Mouse (Mus musculus): ENCODE data around the gene Dysf. TPM values are rescaled to one million over a fixed set of nuclear protein-coding genes. Genes with fewer than 3 reads are reported as not detected.
"Not testable (repeated sequence)": the region's sequence is repeated elsewhere in the genome, so short reads cannot be mapped to it uniquely, and the experiment has no call there.

Gene Dysf
- 100 to 1,000 TPM in 1 of 2 experiments, 10 to 100 TPM in 1; 96.4 to 109 TPM for total RNA-seq (2021)

DNA sequence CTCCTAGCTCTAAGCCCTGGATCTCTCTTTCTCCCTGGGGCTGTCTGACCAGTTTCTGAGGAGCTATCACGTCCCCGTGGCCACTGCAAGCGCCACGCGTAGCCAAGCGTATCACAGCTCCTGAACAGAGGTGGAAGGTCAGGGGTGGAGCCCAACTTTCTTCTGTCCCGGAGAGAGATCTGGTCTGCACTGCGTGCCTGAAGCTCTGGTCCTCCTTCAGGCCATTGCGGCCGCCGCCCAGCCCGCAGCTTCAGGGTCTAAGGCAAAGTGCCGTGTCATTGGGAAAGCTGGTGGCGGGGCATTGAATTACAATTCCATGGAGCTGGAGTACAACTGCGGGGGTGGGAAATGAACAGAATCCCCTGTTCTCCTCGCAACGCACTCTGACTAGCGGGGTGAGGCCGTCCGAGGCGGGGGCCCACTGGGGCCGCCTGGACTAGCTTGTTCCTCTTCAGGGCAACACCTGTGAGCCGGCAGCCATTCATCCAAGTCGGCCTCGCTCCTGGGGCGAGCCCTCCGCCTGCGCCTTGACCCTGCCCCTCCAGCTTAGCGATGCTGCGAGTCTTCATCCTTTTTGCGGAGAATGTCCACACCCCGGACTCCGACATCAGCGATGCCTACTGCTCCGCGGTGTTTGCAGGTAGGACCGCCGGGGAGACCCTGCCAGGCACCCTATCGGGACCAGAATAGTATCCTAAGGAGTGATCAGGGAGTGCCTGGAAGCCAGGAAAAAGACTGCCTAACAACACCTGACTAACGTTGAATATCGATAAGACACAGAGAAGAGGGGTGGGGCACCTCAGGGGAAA is at the start of gene Dysf:
Dysf (plus strand) TSS at position 228 of the 809 bp plus-strand sequence.
- peak; percentile 72 for DNase-seq

DNA sequence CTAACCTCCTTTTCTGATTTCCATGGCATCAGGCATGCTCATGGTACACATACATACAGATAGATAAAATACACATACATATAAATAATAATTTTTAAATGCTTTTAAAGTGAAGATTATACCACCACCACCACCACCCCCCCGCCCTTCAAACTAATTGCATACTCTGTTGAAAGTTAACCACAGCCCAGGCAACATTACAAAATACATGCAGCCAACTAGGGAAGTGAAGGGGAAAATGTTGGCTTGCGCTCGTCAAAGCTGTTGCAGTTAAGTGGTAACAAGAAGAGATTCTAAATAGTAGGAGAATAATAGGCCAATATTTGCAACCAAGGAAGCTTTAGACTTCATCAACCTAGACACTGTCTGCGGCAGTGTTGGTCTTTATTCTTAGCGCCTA is 20.7 kb upstream of the Dysf start:
- DNase-seq = no peak

DNA sequence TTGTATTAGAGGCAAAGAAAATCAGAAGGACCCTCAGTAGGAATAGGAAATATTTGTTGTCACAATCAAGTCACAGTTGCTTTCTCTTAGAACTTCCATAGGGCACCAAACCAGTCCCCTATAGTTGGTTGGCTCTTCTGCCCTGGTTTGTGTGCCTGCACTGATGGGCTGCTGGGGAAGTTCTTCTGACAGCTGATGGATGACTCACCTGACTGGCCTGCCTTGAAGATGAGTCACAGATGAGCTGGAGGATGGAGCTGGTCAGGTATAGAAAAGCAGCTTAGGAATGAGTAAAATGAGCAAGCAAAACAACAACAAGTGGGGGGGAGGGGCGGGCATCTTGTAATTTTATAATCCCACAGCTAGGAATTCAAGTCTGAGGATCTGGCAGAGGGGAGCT is 5.7 kb upstream of the Dysf start:
- no peak for DNase-seq

DNA sequence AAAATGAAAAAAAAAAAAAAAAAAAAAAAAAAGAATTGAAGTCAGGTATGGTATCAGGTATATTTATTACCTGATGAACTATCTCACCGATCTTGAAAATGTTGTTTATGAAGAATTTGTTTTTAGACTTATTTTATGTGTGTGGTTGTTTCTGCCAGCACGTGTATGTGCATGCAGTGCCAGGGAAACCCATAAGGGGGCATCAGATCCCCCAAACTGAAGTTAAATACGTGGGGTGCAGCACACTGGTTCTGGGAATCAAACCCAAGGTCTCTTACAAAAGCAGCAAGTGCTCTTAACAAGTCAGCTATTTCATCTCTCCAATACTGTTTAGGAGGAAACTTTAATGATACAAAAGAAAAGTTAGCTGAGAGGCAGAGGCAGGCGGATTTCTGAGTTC is 4.1 kb upstream of the Dysf start:
- DNase-seq = no peak

DNA sequence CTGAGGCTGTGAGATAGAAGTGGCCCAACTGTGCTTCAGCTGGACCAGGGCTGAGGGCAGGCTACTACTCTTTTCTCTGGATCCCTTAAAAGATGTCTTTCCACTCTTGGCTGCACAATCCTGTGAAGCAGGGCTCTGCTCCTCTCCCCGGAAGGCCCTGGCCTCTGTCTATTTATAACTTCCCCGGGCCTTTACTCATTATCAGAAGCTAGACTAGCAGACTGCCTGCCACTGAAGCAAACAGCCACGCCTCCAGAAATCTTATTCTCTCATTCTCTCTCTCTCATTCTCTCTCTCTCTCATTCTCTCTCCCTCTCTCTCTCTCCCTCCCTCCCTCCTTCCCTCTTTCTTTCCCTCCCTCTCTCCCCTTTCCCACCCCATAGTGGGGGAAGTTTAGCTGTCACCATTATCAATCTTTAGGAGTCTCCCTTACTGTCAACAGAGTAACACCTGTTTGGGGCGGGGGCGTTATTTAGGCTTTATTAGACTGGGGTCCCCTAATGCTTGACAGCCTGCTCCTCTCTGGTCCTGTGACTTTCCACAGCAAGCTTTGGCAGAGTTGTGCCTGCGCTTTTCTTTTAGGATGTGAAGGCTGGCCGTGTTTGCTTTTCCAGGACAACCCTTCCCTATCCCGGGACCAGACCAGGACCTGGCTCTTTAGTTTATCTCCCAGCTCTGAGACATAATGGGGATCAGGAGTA is 932 bp downstream of the Dysf start:
- DNase-seq = peak; percentile 59

DNA sequence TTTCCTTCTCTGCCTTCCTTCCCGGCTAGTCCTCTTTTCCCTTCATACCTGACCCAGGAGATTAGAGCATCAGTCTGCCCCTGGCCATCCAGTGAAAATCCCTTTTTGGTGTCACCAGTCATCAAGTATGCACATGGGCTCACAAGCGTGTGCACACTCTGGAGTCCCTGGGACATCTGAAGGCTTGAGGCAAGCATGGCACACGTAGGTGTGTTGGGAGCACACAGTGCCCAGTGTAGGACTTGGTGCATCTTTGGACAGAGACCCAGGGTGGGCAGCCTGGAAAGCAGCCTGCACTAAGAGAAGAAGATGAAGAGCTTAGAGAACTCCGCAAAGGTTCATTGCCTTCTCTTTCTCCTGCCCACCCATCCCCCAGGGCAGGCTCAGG is 1.5 kb downstream of the Dysf start:
- no peak for DNase-seq

DNA sequence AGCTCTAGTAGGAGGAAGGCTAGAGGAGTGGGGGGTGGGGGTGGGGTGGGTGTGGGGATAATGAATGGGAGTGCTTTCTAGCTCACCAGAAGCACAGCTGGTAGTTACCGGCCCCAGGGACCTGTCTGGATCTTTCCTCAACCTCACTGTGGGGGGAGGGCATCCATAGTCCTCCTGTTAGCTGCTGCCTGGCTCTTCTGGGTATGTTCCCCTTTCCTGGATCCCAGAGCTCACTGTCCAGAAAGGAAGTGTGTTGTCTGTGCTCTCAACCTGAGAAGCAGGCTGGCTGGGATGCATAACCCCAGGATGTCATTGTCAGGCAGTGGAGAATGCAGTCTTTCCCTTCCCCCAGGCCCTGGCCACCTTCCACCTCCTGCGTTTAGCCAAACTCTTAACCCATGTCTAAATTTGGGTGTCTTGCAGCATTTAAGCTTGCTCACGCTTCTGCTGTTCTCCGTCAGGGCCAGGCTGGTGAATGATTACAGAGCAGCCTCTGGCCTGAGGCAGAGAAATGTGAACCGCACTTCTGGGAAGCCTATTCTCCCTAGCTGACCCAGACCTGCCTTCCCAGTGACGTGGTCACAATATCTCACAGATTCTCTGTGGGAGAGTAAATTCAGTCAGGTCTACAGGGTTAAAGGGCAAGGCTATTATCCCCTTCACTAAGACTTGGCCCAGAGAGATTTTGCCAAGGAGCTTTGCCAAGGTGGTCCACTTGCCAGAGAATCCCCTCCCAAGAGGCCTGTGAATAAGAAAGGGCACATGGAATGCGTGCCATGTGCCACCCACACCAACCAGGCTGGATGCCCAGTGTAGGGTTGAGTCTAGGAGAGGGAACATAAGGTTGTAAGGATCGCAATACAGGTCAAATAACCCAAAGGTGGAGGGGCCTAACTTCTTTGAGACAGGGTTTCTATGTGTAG is 2.2 kb downstream of the Dysf start:
- DNase-seq = peak; percentile 92

DNA sequence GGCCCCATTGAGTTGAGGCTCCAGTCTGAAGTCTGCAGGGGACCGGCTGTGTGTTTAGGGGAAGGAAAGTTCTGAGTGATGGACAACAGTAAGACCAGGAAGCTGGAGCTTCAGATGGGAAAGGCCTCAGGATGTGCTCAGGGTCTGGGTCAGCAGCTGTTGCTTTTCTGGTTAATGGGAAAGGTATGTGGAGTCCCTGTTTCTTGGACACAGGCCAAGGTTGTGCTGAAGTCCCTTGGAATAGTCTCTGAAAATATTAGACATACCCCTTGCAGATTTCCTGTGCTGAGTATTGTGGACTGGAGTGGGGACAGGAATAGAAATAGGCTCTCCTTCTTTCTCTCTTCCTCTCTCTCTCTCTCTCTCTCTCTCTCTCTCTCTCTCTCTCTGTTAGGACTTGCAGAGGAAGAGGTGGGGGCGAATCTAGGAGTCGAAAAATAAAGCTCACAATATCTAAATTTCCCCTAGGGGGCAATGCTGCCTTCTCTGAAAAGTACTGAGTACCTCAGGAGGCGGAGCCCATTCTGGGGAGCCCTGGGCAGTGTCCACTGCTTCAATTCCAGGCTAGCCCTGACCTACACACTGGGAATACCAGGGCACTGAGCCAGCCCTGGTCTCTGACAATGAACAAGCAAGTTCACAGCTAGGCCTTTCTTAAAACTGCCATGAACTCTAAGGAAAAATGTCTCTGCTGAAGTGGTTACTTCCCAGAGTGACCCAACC is 6.7 kb downstream of the Dysf start:
- DNase-seq = peak; percentile 82

DNA sequence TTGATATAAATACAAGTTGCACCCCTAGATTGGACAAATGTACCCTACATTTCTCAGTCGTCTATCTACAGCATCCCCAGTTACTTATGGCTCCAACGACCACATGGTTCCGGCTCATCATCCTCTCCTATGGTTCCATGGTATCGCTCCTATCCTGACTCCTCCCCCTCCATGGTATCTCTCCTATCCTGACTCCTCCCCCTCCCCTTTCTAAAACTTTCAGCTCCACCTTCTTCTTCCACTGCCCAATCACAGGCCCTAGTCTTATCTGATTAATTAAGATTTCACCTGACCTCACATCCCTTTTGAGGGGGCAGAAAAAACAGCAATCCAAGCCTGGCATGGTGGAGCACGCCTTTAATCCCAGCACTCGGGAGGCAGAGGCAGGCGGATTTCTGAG is 8.5 kb downstream of the Dysf start:
- DNase-seq = no peak

DNA sequence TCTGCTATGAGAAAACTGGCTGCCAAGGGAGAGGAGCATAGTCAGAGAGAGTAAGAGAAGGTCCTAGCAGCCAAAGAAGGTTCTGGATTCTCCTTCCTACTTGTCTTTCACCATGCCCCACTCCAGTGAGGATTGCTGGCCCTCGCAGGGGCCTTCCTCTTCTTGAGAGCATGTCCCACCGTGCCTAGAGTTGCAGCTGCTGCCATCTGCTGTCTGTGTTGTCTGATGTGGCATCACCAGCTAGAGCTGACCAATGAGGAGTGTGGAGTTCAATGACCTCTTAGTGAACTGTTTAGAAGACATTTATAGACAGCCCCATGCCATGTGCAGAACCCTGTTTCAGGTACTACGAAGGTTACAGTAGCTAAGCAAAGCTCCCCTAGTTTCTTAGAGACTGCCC is 9.0 kb downstream of the Dysf start:
- no peak for DNase-seq

DNA sequence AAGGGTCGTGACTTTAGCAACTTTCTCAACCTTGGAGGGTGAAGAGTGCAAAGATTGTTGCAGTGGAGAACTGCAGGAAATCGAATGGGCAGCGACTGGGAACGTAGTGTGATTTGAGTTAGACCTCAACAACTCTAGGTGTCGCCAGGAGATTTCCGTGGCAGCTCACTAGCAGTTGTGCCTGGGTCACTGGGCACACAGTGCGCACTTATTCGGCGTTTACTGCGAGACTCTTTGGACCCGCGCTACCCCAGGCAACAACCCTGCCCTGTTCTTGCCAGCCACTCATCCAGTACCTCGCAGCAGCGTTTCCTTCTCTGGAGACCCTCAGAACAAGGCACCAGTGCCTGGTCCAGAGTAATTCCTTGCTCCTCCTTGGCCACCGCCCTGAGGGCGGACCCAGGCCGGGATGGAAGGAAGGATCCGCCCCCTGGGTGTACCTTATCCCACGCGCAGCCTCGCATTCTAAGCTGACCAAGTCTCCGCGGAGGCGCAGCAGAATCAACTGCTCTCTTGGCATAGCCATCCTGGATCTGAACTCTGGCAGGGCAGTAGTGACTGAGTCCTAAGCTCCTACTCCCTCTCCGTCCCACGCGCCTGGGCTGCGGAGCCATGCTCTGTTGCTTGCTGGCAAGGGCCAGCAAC is 10.6 kb downstream of the Dysf start:
- peak; percentile 69 for DNase-seq

DNA sequence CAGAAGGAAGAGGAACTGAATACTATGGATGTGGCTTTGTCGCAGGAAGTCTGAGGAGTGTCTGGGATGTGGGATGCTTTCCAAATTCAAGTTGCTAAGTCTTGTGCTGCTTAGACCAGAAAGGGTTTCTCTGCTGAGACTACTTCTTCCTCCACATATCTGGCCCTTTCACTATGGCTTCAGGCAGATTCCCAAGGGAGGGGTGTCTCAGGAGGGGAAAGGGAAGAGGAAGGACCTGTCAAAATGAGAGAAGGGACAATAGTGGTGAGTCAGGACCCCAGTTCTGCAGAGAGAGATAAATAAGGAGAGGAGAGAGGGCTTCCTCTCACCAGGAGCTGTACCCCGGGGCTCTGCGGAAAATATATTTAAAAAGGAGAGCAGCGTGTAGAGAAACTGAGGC is 11.6 kb downstream of the Dysf start:
- no peak for DNase-seq

DNA sequence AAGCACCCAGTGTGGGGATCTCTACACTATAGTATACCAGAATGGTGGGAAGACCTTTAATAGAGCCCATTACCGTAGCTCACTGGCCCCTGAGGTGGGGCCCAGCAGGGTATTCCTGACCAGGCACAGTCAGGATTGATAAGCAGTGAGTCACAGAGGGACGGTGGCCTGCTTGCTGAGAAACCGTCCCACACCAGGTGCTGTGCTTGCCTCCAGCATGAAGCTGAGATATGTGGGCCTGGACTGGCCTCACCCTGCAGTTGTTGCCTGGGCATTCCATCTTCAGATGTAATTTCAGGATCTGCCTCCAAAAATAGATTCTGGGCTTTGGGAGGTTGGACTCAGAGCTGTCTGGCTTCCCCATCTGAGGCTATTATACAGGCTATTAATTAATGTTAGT is 13.6 kb downstream of the Dysf start:
- peak; percentile 49 for DNase-seq

DNA sequence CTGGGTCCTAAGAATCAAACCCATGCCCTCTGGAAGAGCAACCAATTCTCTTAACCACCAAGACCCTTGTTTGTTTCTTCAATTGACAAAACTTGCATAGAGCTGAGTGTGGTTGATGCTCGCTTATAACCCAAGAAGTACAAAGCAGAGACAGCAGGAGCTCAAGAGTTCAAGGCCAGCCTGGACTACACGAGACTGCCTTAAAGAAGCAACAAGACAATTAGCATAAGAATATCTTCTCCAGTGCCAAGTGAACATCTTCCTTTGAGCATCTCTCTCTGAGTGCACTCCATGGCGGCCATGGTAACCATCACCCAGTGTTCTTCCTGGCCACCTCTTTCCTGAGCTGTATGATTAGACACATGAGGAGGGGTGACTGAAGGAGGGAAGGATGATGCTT is 17.2 kb downstream of the Dysf start:
- DNase-seq = no peak

DNA sequence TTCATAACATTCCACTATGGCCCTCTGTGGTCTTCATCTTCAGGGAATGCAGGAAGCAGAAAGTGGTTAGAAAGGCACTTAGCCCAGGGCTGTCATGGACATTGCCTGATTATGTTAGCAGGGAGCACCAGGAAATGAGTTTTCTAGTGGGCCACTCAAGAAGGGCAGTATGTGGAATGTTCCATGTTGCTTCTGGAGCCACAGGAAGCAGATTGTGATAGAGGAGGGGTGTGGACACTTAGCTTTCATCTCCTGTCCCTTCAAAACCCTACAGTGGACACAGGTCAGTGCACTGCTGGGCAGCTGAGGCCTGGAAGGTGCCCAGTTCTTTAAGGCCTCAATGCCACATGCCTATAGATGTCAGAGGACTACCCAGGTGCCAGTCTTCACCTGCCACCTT is 20.4 kb downstream of the Dysf start:
- no peak for DNase-seq

DNA sequence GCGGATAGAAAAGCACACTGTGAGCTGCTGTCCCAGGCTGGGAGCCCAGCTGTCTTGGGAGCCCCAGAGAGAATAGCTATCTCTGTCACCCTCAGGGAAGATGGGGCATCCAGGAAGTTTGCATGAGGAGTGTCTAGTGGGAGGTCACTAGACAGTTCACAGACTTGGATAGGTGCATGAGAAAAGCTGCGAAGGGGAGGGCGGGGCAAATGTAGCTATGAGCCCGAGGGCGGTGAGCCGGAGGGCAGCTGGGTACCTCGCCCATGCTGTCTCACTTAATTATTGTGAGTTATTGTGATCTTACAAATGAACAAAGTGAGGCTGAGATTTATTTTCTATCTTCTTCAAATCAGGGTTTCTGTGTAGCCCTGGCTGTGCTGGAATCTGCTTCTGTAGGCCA is 21.4 kb downstream of the Dysf start:
- no peak for DNase-seq

DNA sequence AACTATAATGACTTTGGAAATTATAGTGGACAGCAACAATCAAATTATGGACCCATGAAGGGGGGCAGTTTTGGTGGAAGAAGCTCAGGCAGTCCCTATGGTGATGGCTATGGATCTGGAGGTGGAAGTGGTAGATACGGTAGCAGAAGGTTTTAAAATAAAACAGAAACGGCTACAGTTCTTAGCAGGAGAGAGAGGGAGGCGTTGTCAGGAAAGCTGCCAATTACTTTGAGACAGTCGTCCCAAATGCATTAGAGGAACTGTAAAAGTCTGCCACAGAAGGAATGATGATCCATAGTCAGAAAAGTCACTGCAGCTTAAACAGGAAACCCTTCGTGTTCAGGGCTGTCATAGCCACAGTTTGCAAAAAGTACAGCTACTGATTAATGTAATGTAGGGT is 24.1 kb downstream of the Dysf start:
- DNase-seq = not testable (repeated sequence)

DNA sequence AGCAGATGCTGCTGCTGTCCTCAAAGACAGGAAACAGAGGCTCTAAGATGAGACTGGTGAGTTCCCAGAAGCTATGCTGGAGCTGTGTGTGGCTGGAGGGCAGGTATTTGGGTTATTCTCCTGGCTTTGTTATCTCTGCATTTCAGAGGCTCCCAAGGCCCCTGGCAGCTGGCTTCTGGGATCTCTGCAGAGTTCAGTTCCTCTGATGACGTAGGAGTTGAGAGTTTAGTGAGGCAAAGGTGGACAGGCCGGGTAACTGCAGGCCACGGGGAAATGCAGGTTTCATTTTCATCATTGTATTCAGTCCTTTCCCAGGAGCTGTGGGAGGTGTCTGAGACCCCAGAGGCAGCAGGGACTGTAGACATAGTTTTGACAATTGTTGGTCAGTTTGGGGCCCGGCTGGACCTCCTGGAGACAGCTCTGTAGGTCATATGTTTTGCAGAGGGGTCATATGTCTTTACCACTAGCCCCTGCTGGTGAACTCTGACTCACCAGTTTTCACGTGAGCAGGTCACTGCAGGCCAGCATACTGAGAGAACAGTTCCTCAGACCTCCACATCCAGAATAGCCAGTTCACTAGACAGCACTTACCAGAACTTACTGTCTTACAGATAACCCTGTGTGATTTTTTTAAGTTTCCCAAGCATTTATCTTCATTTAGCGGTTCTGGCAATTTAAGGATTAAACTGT is 35.0 kb downstream of the Dysf start:
- DNase-seq = no peak

DNA sequence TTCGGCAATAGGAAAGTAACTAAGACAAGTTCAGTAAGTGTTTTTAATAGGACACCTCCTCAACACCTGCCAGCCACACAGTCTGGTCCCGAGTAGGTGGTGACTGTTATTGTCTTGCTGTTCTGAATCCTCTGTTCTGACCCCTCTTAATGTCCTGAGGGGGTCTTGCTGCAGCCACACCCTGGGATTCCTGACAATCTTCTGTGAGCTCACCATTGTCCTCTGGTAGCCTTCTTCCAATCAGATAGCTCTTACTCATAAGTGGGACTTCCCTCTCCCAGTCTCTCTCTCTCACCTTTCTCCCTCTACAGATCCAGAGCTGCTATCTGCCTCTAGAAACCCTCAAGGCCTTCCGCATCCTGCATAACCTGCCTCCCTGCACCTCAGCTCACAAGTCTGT is 36.3 kb downstream of the Dysf start:
- DNase-seq = no peak

DNA sequence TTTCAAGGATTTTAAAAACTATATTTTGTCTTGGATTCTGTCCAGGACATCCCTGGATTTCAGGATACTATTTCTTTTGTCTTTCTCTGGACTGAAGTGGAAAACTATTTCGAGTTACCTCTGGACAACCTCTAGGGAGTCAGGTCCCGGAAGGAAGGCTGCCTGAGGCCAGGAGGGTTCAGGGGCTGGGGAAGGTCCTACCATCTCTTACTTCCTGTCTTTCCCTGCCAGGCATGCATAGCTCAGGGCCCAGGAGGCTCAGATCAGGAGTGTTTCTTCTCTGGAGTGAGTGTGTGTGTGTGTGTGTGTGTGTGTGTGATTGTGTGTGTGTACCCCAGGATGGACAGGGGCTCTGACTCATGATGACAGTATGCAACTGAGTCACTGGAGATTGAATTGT is 40.5 kb downstream of the Dysf start:
- DNase-seq = peak; percentile 42

DNA sequence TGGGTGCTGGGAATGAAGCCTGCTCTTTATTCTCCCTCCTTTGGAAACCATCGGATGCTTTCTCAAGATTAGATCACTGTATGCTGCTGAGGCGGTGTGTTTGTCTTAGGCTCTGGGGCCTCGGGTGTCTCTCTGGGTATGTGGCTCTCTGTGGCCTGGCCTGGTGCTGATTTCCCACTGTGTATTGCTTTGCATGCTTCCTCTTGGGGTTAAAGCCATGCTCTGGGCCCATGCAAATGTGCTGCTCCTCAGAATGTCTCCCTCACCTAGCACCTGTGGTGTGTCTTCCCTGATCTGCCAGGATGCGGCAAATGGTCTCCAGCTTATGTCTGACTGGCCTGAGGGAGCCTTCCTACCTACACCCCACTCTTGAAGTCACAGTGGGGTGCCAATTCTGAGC is 41.8 kb downstream of the Dysf start:
- no peak for DNase-seq
